Mouse (Mus musculus) ES-E14 (cell line): Measurements from ENCODE around the gene Gmip.

Experiments used
- HCFC1 ChIP-seq: IDR thresholded peaks from 2 replicates; pipeline ENCODE4 v1.6.1; 2012; ENCODE audit warnings: low read length, inconsistent platforms, borderline replicate concordance; ENCODE audit not compliant: insufficient read depth
- MAFK ChIP-seq: IDR thresholded peaks from 2 replicates; pipeline ENCODE4 v1.6.1; 2014; ENCODE audit warnings: mild to moderate bottlenecking, low read depth, low read length, inconsistent platforms; ENCODE audit not compliant: insufficient read depth
- ZC3H11A ChIP-seq: IDR thresholded peaks from 2 replicates; pipeline ENCODE4 v1.6.1; 2012; ENCODE audit warnings: low read depth, mild to moderate bottlenecking, inconsistent platforms, low read length, borderline replicate concordance

DNA sequence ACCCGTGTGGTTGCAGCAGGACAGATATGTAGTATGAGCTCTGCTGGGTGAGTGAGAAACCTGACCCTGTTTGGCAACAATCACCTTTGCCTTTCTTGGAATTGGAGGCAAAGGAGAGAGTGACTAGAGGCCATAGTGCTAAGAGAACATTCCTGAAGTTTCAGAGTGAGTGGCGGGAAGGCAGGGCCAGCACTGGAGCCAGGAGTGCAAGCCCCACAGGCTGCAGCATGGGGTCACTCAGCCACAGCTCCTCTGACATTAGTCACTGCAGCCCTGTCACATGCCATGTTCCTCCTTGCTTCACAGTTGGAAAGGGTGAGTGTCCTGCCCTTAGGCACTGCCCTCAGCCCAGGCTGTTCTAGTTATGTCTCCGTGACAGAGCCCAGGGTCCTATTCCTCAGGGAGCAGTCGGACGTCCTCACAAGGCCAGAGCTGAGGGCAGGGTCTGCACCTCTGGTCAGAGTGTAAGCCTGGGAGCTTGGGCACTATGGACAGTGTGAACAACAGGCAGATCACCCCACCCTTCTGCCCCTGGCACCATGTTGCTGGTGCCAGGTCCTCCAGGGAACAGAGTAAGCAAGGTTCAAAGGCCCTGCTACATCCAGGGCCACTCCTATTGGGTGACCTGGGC lies 59.3 kb downstream of the Gmip start:
- no peak for TF ChIP-seq ZC3H11A
- no peak for TF ChIP-seq HCFC1
- no peak for TF ChIP-seq MAFK
